Mouse (Mus musculus) kidney, postnatal 0 days (tissue): ENCODE results near the gene Nenf. TPM values are rescaled to one million over a fixed set of nuclear protein-coding genes. Genes with fewer than 3 reads are reported as not detected.

Experiments
- ATAC-seq: fragments of 200-750 bp; cut with Nextera tagmentation; replicated peaks from 2 replicates; pipeline ENCODE4 v1.8.0; 2017; ENCODE audit warnings: low read depth, moderate number of reproducible peaks, moderate TSS enrichment, moderate library complexity; ENCODE audit not compliant: low FRiP score
- DNase-seq: peaks from one replicate; pipeline ENCODE4 v3.0.0-alpha.2; 2016; ENCODE audit warnings: low spot score
- H3K27ac ChIP-seq: fragments of 300-500 bp; sonication (generic); 2 replicates; pipeline ENCODE4 v1.5.1; 2014; ENCODE audit warnings: mild to moderate bottlenecking
- H3K27me3 ChIP-seq: fragments of 300-500 bp; sonication (generic); 2 replicates; pipeline ENCODE4 v1.6.1; 2014; ENCODE audit warnings: low read length, mixed read lengths; ENCODE audit not compliant: insufficient read depth
- H3K36me3 ChIP-seq: fragments of 300-500 bp; sonication (generic); 2 replicates; pipeline ENCODE4 v1.6.1; 2014; ENCODE audit warnings: low read length, mixed read lengths; ENCODE audit not compliant: insufficient read depth
- H3K4me1 ChIP-seq: fragments of 300-500 bp; sonication (generic); replicated peaks from 2 replicates; pipeline ENCODE4 v1.6.1; 2014; ENCODE audit warnings: antibody characterized with exemption, low read length, mixed read lengths; ENCODE audit not compliant: insufficient read depth
- H3K4me2 ChIP-seq: fragments of 300-500 bp; sonication (generic); 2 replicates; pipeline ENCODE4 v1.6.1; 2014; ENCODE audit warnings: mild to moderate bottlenecking, low read length, moderate library complexity, mixed read lengths
- H3K4me3 ChIP-seq: fragments of 300-500 bp; sonication (generic); replicated peaks from 2 replicates; pipeline ENCODE4 v1.5.1; 2014; ENCODE audit warnings: low read depth, low read length
- H3K9ac ChIP-seq: fragments of 300-500 bp; sonication (generic); 2 replicates; pipeline ENCODE4 v1.6.1; 2014; ENCODE audit warnings: low read depth, low read length
- H3K9me3 ChIP-seq: fragments of 300-500 bp; sonication (generic); replicated peaks from 2 replicates; pipeline ENCODE4 v1.6.1; 2016; ENCODE audit warnings: low read length, inconsistent platforms, mixed read lengths
- CTCF ChIP-seq: IDR thresholded peaks from 2 replicates; pipeline ENCODE4 v1.5.1; 2016; ENCODE audit warnings: antibody characterized with exemption, low read depth, mild to moderate bottlenecking, moderate library complexity
- WGBS: fragments of 180-500 bp; shearing (Covaris S2); extraction: QIAGEN DNeasy Blood & Tissue Kit; methylation state at CpG from one replicate; pipeline ENCODE4 v1.1.7; 2014; 5-methylcytosine and 5-hydroxymethylcytosine counted together
- polyA plus RNA-seq: library from polyadenylated mRNA; unstranded; fragments of >200 nt; fragmentation: Nextera tagmentation; extraction: Ambion mirVana; gene quantifications from 2 replicates; pipeline ENCODE4 v1.2.1, GENCODE M21; 2015

The Nenf gene
- polyA plus RNA-seq, 1 experiment from 2014 or later = 144 TPM

- Histone ChIP-seq H3K27ac (no peak overlapping the region), H3K4me1 (no peaks in the 10 kb centered on the region), H3K4me3 (no peak overlapping the region), H3K9me3 (no peaks in the 10 kb centered on the region), H3K27me3 (no peaks in the 10 kb centered on the region), H3K4me2 (no peak overlapping the region), H3K9ac (no peak overlapping the region), H3K36me3 (no peaks in the 10 kb centered on the region)
- ATAC-seq = no peak; the same call in 1 of the 2 replicates
- TF ChIP-seq CTCF = peak; percentile 95
- peak; percentile 75 for DNase-seq
- whole genome bisulfite sequencing = 6% methylated on average over 12 of the region's 12 CpGs
These were observed 42.5 kb downstream of the Nenf start for GRCm38 (mm10) chr1:191275527-191275926.

GRCm38 (mm10) chr1:191272660-191273059, 45.3 kb downstream of the Nenf start:
- Histone ChIP-seq H3K27ac (no peak overlapping the region), H3K4me3 (no peak overlapping the region), H3K4me2 (no peak overlapping the region), H3K4me1 (peaks cover 11% of the 10 kb centered on the region), H3K9me3 (no peaks in the 10 kb centered on the region), H3K36me3 (no peaks in the 10 kb centered on the region), H3K27me3 (no peaks in the 10 kb centered on the region), H3K9ac (no peak overlapping the region)
- ATAC-seq (no peak), DNase-seq (no peak)
- TF ChIP-seq CTCF = no peak
- 69% methylated on average over 3 of the region's 3 CpGs for WGBS

- H3K9ac ChIP-seq = no peak overlapping the region
- H3K4me3 ChIP-seq = no peak overlapping the region
- H3K4me2 ChIP-seq = no peak overlapping the region
- TF ChIP-seq CTCF = no peak
- peaks cover 16% of the 10 kb centered on the region for H3K4me1 ChIP-seq
- no peaks in the 10 kb centered on the region for H3K36me3 ChIP-seq
- no peaks in the 10 kb centered on the region for H3K27me3 ChIP-seq
- ATAC-seq (no peak), DNase-seq (no peak)
- no peaks in the 10 kb centered on the region for H3K9me3 ChIP-seq
- 44% methylated on average over 8 of the region's 8 CpGs for WGBS
- no peak overlapping the region for H3K27ac ChIP-seq
These were observed 48.4 kb downstream of the Nenf start for GRCm38 (mm10) chr1:191269648-191269952.

- no peak for TF ChIP-seq CTCF
- H3K4me3 ChIP-seq = no peak overlapping the region
- no peaks in the 10 kb centered on the region for H3K9me3 ChIP-seq
- H3K36me3 ChIP-seq = no peaks in the 10 kb centered on the region
- no peak for DNase-seq
- no peak overlapping the region for H3K9ac ChIP-seq
- H3K4me1 ChIP-seq = peaks cover 16% of the 10 kb centered on the region
- no peak overlapping the region for H3K4me2 ChIP-seq
- no peaks in the 10 kb centered on the region for H3K27me3 ChIP-seq
- ATAC-seq = no peak
- 55% methylated on average over 5 of the region's 5 CpGs for WGBS
- no peak overlapping the region for H3K27ac ChIP-seq
These were observed 49.0 kb downstream of the Nenf start for GRCm38 (mm10) chr1:191268797-191269647.

GRCm38 (mm10) chr1:191267856-191268255, 50.1 kb downstream of the Nenf start:
- peak; percentile 41; the same call in 1 of the 2 replicates for ATAC-seq
- H3K9ac ChIP-seq = no peak overlapping the region
- H3K27me3 ChIP-seq = no peaks in the 10 kb centered on the region
- 18% methylated on average over 5 of the region's 5 CpGs for WGBS
- no peak for TF ChIP-seq CTCF
- H3K4me2 ChIP-seq = no peak overlapping the region
- DNase-seq = peak; percentile 88
- peak overlapping the region; percentile 6; the same call in 1 of the 2 replicates for H3K27ac ChIP-seq
- H3K36me3 ChIP-seq = no peaks in the 10 kb centered on the region
- H3K4me1 ChIP-seq = peaks cover 16% of the 10 kb centered on the region
- no peak overlapping the region for H3K4me3 ChIP-seq
- H3K9me3 ChIP-seq = no peaks in the 10 kb centered on the region

GRCm38 (mm10) chr1:191267162-191267561, 50.8 kb downstream of the Nenf start:
- no peak overlapping the region for H3K4me2 ChIP-seq
- no peak overlapping the region for H3K4me3 ChIP-seq
- no peak overlapping the region for H3K27ac ChIP-seq
- no peak for TF ChIP-seq CTCF
- 86% methylated on average over 5 of the region's 5 CpGs for WGBS
- DNase-seq (no peak), ATAC-seq (no peak)
- no peaks in the 10 kb centered on the region for H3K9me3 ChIP-seq
- H3K4me1 ChIP-seq = peaks cover 16% of the 10 kb centered on the region
- no peaks in the 10 kb centered on the region for H3K27me3 ChIP-seq
- no peak overlapping the region for H3K9ac ChIP-seq
- H3K36me3 ChIP-seq = no peaks in the 10 kb centered on the region

GRCm38 (mm10) chr1:191263471-191263870, 54.5 kb downstream of the Nenf start:
- Histone ChIP-seq H3K4me1 (peaks cover 13% of the 10 kb centered on the region), H3K36me3 (no peaks in the 10 kb centered on the region), H3K27ac (no peak overlapping the region), H3K4me2 (no peak overlapping the region), H3K9ac (no peak overlapping the region), H3K9me3 (no peaks in the 10 kb centered on the region), H3K4me3 (no peak overlapping the region), H3K27me3 (no peaks in the 10 kb centered on the region)
- WGBS = 84% methylated on average over 5 of the region's 5 CpGs
- no peak for DNase-seq
- TF ChIP-seq CTCF = no peak
- no peak for ATAC-seq
